Mouse (Mus musculus) lung, embryonic 15.5 days (tissue): ENCODE measurements around the gene Abcd3. TPM values are rescaled to one million over a fixed set of nuclear protein-coding genes. Genes with fewer than 3 reads are reported as not detected.

Experiments used
- ATAC-seq: fragments of 200-750 bp; cut with Nextera tagmentation; 2 replicates; pipeline ENCODE4 v1.8.0; 2017; ENCODE audit warnings: moderate number of reproducible peaks, borderline replicate concordance; ENCODE audit not compliant: low FRiP score, low TSS enrichment; ENCODE audit errors: extremely low read depth
- H3K27ac ChIP-seq: fragments of 300-500 bp; sonication (generic); 2 replicates; pipeline ENCODE4 v1.5.1; 2015; ENCODE audit warnings: moderate library complexity, mild to moderate bottlenecking, inconsistent platforms
- H3K27me3 ChIP-seq: fragments of 300-500 bp; sonication (generic); 2 replicates; pipeline ENCODE4 v1.6.1; 2015; ENCODE audit warnings: inconsistent platforms
- H3K36me3 ChIP-seq: fragments of 300-500 bp; sonication (generic); 2 replicates; pipeline ENCODE4 v1.6.1; 2015; ENCODE audit warnings: inconsistent platforms
- H3K4me1 ChIP-seq: fragments of 300-500 bp; sonication (generic); 2 replicates; pipeline ENCODE4 v1.6.1; 2015; ENCODE audit warnings: inconsistent platforms
- H3K4me2 ChIP-seq: fragments of 300-500 bp; sonication (generic); 2 replicates; pipeline ENCODE4 v1.6.1; 2015; ENCODE audit warnings: inconsistent platforms, mild to moderate bottlenecking, moderate library complexity
- H3K4me3 ChIP-seq: fragments of 300-500 bp; sonication (generic); 2 replicates; pipeline ENCODE4 v1.5.1; 2015; ENCODE audit warnings: mild to moderate bottlenecking, inconsistent platforms
- H3K9ac ChIP-seq: fragments of 300-500 bp; sonication (generic); 2 replicates; pipeline ENCODE4 v1.6.1; 2015; ENCODE audit warnings: inconsistent platforms
- H3K9me3 ChIP-seq: fragments of 300-500 bp; sonication (generic); 2 replicates; pipeline ENCODE4 v1.6.1; 2016; ENCODE audit warnings: inconsistent platforms
- WGBS: fragments of 180-500 bp; shearing (Covaris S2); methylation state at CpG from one replicate; pipeline ENCODE4 v1.1.7; 2015; 5-methylcytosine and 5-hydroxymethylcytosine counted together
- polyA plus RNA-seq: library from polyadenylated mRNA; unstranded; fragments of >200 nt; fragmentation: Nextera tagmentation; extraction: Ambion mirVana; gene quantifications from 2 replicates; pipeline ENCODE4 v1.2.1, GENCODE M21; 2015

The Abcd3 gene
- polyA plus RNA-seq, result 75.4 and 82.5 TPM in 2 replicates

GRCm38 (mm10) chr3:121814877-121815548 lies at the start of gene Abcd3:
Gene Abcd3 (minus strand): TSS chr3:121815302.
- Histone ChIP-seq H3K4me2 (peak within 1 kb of the TSS; percentile 65), H3K9ac (peak within 1 kb of the TSS; percentile 93), H3K36me3 (no peaks in the 10 kb centered on the region), H3K4me1 (peaks cover 31% of the 10 kb centered on the region), H3K9me3 (no peaks in the 10 kb centered on the region), H3K27me3 (no peaks in the 10 kb centered on the region), H3K4me3 (peak within 1 kb of the TSS; percentile 93), H3K27ac (peak within 1 kb of the TSS; percentile 100)
- peak; percentile 93 for ATAC-seq
- WGBS, result under 1% methylated on average over 83 of the region's 99 CpGs

GRCm38 (mm10) chr3:121859142-121859541 lies 44.0 kb upstream of the Abcd3 start:
- peak overlapping the region; percentile 21; the same call in 1 of the 2 replicates for H3K4me2 ChIP-seq
- H3K9me3 ChIP-seq, result no peaks in the 10 kb centered on the region
- H3K36me3 ChIP-seq, result no peaks in the 10 kb centered on the region
- no peak overlapping the region for H3K4me3 ChIP-seq
- peak; percentile 72; the same call in 1 of the 2 replicates for ATAC-seq
- peak overlapping the region; percentile 93 for H3K27ac ChIP-seq
- 18% methylated on average over 5 of the region's 5 CpGs for WGBS
- no peaks in the 10 kb centered on the region for H3K27me3 ChIP-seq
- H3K4me1 ChIP-seq, result peaks cover 18% of the 10 kb centered on the region
- H3K9ac ChIP-seq, result no peak overlapping the region

- Histone ChIP-seq H3K4me1 (peaks cover 27% of the 10 kb centered on the region), H3K4me3 (no peak overlapping the region), H3K27me3 (no peaks in the 10 kb centered on the region), H3K4me2 (no peak overlapping the region), H3K27ac (no peak overlapping the region), H3K9ac (no peak overlapping the region), H3K9me3 (no peaks in the 10 kb centered on the region), H3K36me3 (no peaks in the 10 kb centered on the region)
- WGBS, result 90% methylated on average over 4 of the region's 4 CpGs
- ATAC-seq, result no peak
Measured at GRCm38 (mm10) chr3:121856131-121856530, 41.0 kb upstream of the Abcd3 start.

GRCm38 (mm10) chr3:121853781-121854520 lies 38.8 kb upstream of the Abcd3 start:
- Histone ChIP-seq H3K9me3 (no peaks in the 10 kb centered on the region), H3K36me3 (no peaks in the 10 kb centered on the region), H3K4me2 (no peak overlapping the region; the same call in 1 of the 2 replicates), H3K9ac (no peak overlapping the region), H3K27ac (peak overlapping the region; percentile 58), H3K4me3 (no peak overlapping the region), H3K4me1 (peaks cover 25% of the 10 kb centered on the region), H3K27me3 (no peaks in the 10 kb centered on the region)
- WGBS, result 35% methylated on average over 5 of the region's 5 CpGs
- ATAC-seq, result peak; percentile 24; the same call in 1 of the 2 replicates

GRCm38 (mm10) chr3:121852074-121852826 lies 37.1 kb upstream of the Abcd3 start:
- 36% methylated on average over 4 of the region's 4 CpGs for WGBS
- Histone ChIP-seq H3K9me3 (no peaks in the 10 kb centered on the region), H3K9ac (no peak overlapping the region), H3K4me2 (no peak overlapping the region; the same call in 1 of the 2 replicates), H3K4me1 (peaks cover 15% of the 10 kb centered on the region), H3K27ac (peak overlapping the region; percentile 72), H3K27me3 (no peaks in the 10 kb centered on the region), H3K4me3 (no peak overlapping the region), H3K36me3 (no peaks in the 10 kb centered on the region)
- ATAC-seq, result peak; percentile 76; the same call in 1 of the 2 replicates

- H3K27me3 ChIP-seq, result no peaks in the 10 kb centered on the region
- H3K27ac ChIP-seq, result peak overlapping the region; percentile 44
- peaks cover 15% of the 10 kb centered on the region for H3K4me1 ChIP-seq
- no peak overlapping the region for H3K9ac ChIP-seq
- no peak overlapping the region for H3K4me2 ChIP-seq
- ATAC-seq, result no peak
- 76% methylated on average over 3 of the region's 3 CpGs for WGBS
- H3K9me3 ChIP-seq, result no peaks in the 10 kb centered on the region
- no peak overlapping the region for H3K4me3 ChIP-seq
- no peaks in the 10 kb centered on the region for H3K36me3 ChIP-seq
Measured at GRCm38 (mm10) chr3:121851006-121851405, 35.9 kb upstream of the Abcd3 start.

- Histone ChIP-seq H3K9ac (no peak overlapping the region), H3K36me3 (no peaks in the 10 kb centered on the region), H3K27ac (peak overlapping the region; percentile 44; the same call in 1 of the 2 replicates), H3K4me2 (no peak overlapping the region), H3K4me3 (no peak overlapping the region), H3K4me1 (peaks cover 15% of the 10 kb centered on the region), H3K9me3 (no peaks in the 10 kb centered on the region), H3K27me3 (no peaks in the 10 kb centered on the region)
- 72% methylated on average over 4 of the region's 4 CpGs for WGBS
- no peak for ATAC-seq
Measured at GRCm38 (mm10) chr3:121850381-121850780, 35.3 kb upstream of the Abcd3 start.

- H3K4me1 ChIP-seq, result no peaks in the 10 kb centered on the region
- H3K36me3 ChIP-seq, result no peaks in the 10 kb centered on the region
- no peaks in the 10 kb centered on the region for H3K27me3 ChIP-seq
- no peak overlapping the region for H3K4me2 ChIP-seq
- no peaks in the 10 kb centered on the region for H3K9me3 ChIP-seq
- H3K9ac ChIP-seq, result no peak overlapping the region
- no peak overlapping the region for H3K4me3 ChIP-seq
- no peak for ATAC-seq
- H3K27ac ChIP-seq, result no peak overlapping the region
Measured at GRCm38 (mm10) chr3:121847296-121847695, 32.2 kb upstream of the Abcd3 start.

GRCm38 (mm10) chr3:121844658-121845057 lies 29.6 kb upstream of the Abcd3 start:
- Histone ChIP-seq H3K27me3 (no peaks in the 10 kb centered on the region), H3K4me1 (0 out of 2 replicates have a peak, but pooled peaks cover 6% of the 10 kb centered on the region), H3K9ac (no peak overlapping the region), H3K27ac (no peak overlapping the region), H3K36me3 (no peaks in the 10 kb centered on the region), H3K9me3 (no peaks in the 10 kb centered on the region), H3K4me3 (no peak overlapping the region), H3K4me2 (no peak overlapping the region)
- WGBS, result 86% methylated on average over 6 of the region's 6 CpGs
- ATAC-seq, result no peak

GRCm38 (mm10) chr3:121844013-121844412 lies 28.9 kb upstream of the Abcd3 start:
- no peak overlapping the region for H3K4me2 ChIP-seq
- no peak overlapping the region for H3K27ac ChIP-seq
- no peaks in the 10 kb centered on the region for H3K36me3 ChIP-seq
- H3K27me3 ChIP-seq, result no peaks in the 10 kb centered on the region
- no peak for ATAC-seq
- H3K4me1 ChIP-seq, result 0 out of 2 replicates have a peak, but pooled peaks cover 6% of the 10 kb centered on the region
- H3K4me3 ChIP-seq, result no peak overlapping the region
- WGBS, result 63% methylated on average over 3 of the region's 3 CpGs
- H3K9me3 ChIP-seq, result no peaks in the 10 kb centered on the region
- no peak overlapping the region for H3K9ac ChIP-seq

- H3K4me3 ChIP-seq, result no peak overlapping the region
- no peaks in the 10 kb centered on the region for H3K36me3 ChIP-seq
- no peak overlapping the region for H3K4me2 ChIP-seq
- 89% methylated on average over 5 of the region's 5 CpGs for WGBS
- ATAC-seq, result no peak
- H3K27me3 ChIP-seq, result no peaks in the 10 kb centered on the region
- H3K27ac ChIP-seq, result no peak overlapping the region
- H3K4me1 ChIP-seq, result 0 out of 2 replicates have a peak, but pooled peaks cover 6% of the 10 kb centered on the region
- no peaks in the 10 kb centered on the region for H3K9me3 ChIP-seq
- no peak overlapping the region for H3K9ac ChIP-seq
Measured at GRCm38 (mm10) chr3:121843254-121843653, 28.2 kb upstream of the Abcd3 start.
